ENCODE assay signal across 8 mouse cellular contexts in genomic region chr12:99467256-99467883, GRCm38 (mm10).
A peak's percentile ranks its signal among the peaks of the same experiment; 100 is the strongest.
DNase-seq lines count a peak whose midpoint lies in the region; ATAC-seq and TF ChIP-seq lines count a peak whose summit lies in the region.
"Had no signal": no experiment of that assay in that cellular context is flagged by ENCODE, and none has a peak within 500 bp of the region (broad histone marks: within the 10 kb centered on the region; RNA-seq: fewer than 3 reads in every experiment).

No protein-coding gene starts in this region.

- ATAC-seq in lung, embryonic 15.5 days (ENCODE audit: borderline replicate concordance, extremely low read depth, low FRiP score, low TSS enrichment) = 0 out of 2 replicates have a peak, but pooled peaks have one; percentile 4
- ATAC-seq in forebrain, embryonic 14.5 days = peak; percentile 42; the same call in 1 of the 2 replicates
- no peak for ATAC-seq in limb, embryonic 15.5 days (ENCODE audit: insufficient number of reproducible peaks, low FRiP score, low TSS enrichment, low read depth)

- whole genome bisulfite sequencing in lung, embryonic 15.5 days = 70% methylated on average over 12 of the region's 12 CpGs
- 68% methylated on average over 12 of the region's 12 CpGs for WGBS in forebrain, embryonic 14.5 days
- WGBS in limb, embryonic 15.5 days = 65% methylated on average over 12 of the region's 12 CpGs
- 85% methylated on average over 12 of the region's 12 CpGs for WGBS in small intestine, adult 2 months

- H3K36me3 ChIP-seq in lung, embryonic 15.5 days = no peaks in the 10 kb centered on the region
- no peaks in the 10 kb centered on the region for H3K36me3 ChIP-seq in forebrain, embryonic 14.5 days (ENCODE audit: control insufficient read depth, insufficient read depth, low read length)
- no peaks in the 10 kb centered on the region for H3K36me3 ChIP-seq in limb, embryonic 15.5 days
- no peaks in the 10 kb centered on the region for H3K36me3 ChIP-seq in small intestine, adult 2 months (ENCODE audit: control insufficient read depth, insufficient read depth, low read length)
- H3K36me3 ChIP-seq: heart, embryonic 13.5 days had no signal

- H3K4me1 ChIP-seq in lung, embryonic 15.5 days = peaks cover 10% of the 10 kb centered on the region
- peaks cover 11% of the 10 kb centered on the region; the same call in 1 of the 2 replicates for H3K4me1 ChIP-seq in forebrain, embryonic 14.5 days (ENCODE audit: control insufficient read depth, insufficient read depth, low read length)
- H3K4me1 ChIP-seq in limb, embryonic 15.5 days = peaks cover 18% of the 10 kb centered on the region
- H3K4me1 ChIP-seq in small intestine, adult 2 months (ENCODE audit: control insufficient read depth, insufficient read depth, insufficient read length, low read length) = peaks cover 3% of the 10 kb centered on the region; the same call in 1 of the 2 replicates

- H3K9me3 ChIP-seq in lung, embryonic 15.5 days = no peaks in the 10 kb centered on the region
- H3K9me3 ChIP-seq in forebrain, embryonic 14.5 days (replicated peaks; ENCODE audit: control insufficient read depth, low read length) = no peaks in the 10 kb centered on the region
- H3K9me3 ChIP-seq in limb, embryonic 15.5 days = no peaks in the 10 kb centered on the region
- H3K9me3 ChIP-seq: heart, embryonic 13.5 days had no signal

- H3K27ac ChIP-seq in lung, embryonic 15.5 days = no peak overlapping the region
- H3K27ac ChIP-seq in forebrain, embryonic 14.5 days (ENCODE audit: low read depth, low read length) = peak overlapping the region; percentile 46
- H3K27ac ChIP-seq in limb, embryonic 15.5 days = peak overlapping the region; percentile 47; the same call in 1 of the 2 replicates
- no peak overlapping the region for H3K27ac ChIP-seq in small intestine, adult 2 months (ENCODE audit: insufficient read depth, low read depth, low read length)
- H3K27ac ChIP-seq: heart, embryonic 13.5 days had no signal

- peak overlapping the region; percentile 36 for H3K4me2 ChIP-seq in lung, embryonic 15.5 days
- H3K4me2 ChIP-seq in forebrain, embryonic 14.5 days (ENCODE audit: low read length) = no peak overlapping the region
- peak overlapping the region; percentile 8; the same call in 1 of the 2 replicates for H3K4me2 ChIP-seq in limb, embryonic 15.5 days

- H3K27me3 ChIP-seq in lung, embryonic 15.5 days = no peaks in the 10 kb centered on the region
- H3K27me3 ChIP-seq in forebrain, embryonic 14.5 days (replicated peaks; ENCODE audit: control insufficient read depth, insufficient read depth, low read length) = no peaks in the 10 kb centered on the region
- H3K27me3 ChIP-seq in limb, embryonic 15.5 days = no peaks in the 10 kb centered on the region
- no peaks in the 10 kb centered on the region for H3K27me3 ChIP-seq in small intestine, adult 2 months (ENCODE audit: control insufficient read depth, insufficient read depth, low read length)
- H3K27me3 ChIP-seq: heart, embryonic 13.5 days had no signal

- DNase-seq in lung, postnatal 10 days = no peak
- peak; percentile 59 for DNase-seq in forebrain, embryonic 14.5 days (ENCODE audit: low spot score)
- no peak for DNase-seq in embryo, embryonic 10 days (ENCODE audit: low spot score)
- no peak for DNase-seq in Muller cell, postnatal 12 days (ENCODE audit: inconsistent ontology term)

- TF ChIP-seq CTCF in small intestine, adult 2 months (IDR thresholded peaks at IDR 0.05; ENCODE audit: extremely low read depth, insufficient read length, insufficient replicate concordance, low read depth, low read length) = no peak

- no peak overlapping the region for H3K9ac ChIP-seq in lung, embryonic 15.5 days
- H3K9ac ChIP-seq in forebrain, embryonic 14.5 days (ENCODE audit: low read length) = no peak overlapping the region
- H3K9ac ChIP-seq in limb, embryonic 15.5 days = no peak overlapping the region
- H3K9ac ChIP-seq: heart, embryonic 13.5 days had no signal

- no peak for TF ChIP-seq POLR2A in small intestine, adult 2 months (IDR thresholded peaks at IDR 0.05; ENCODE audit: low read depth, low read length)

- no peak overlapping the region for H3K4me3 ChIP-seq in lung, embryonic 15.5 days
- H3K4me3 ChIP-seq in forebrain, embryonic 14.5 days (ENCODE audit: low read depth, low read length) = no peak overlapping the region
- H3K4me3 ChIP-seq in limb, embryonic 15.5 days = no peak overlapping the region
- H3K4me3 ChIP-seq in small intestine, adult 2 months (ENCODE audit: low read depth, low read length) = peak overlapping the region; percentile 33; the same call in 1 of the 2 replicates
- H3K4me3 ChIP-seq: heart, embryonic 13.5 days had no signal

Comparison
In these comparisons a context has a peak if more than half of its experiments do, and no peak if none do; other contexts are left out.
1. H3K27ac ChIP-seq: peak in forebrain, embryonic 14.5 days (single experiment) and limb, embryonic 15.5 days (single experiment); none in lung, embryonic 15.5 days (single experiment) and small intestine, adult 2 months (single experiment).